Mouse (Mus musculus) limb, embryonic 14.5 days (tissue): ENCODE measurements around the gene Fgfr2. TPM values are rescaled to one million over a fixed set of nuclear protein-coding genes. Genes with fewer than 3 reads are reported as not detected.

Experiments used
- ATAC-seq: fragments of 200-750 bp; cut with Nextera tagmentation; 2 replicates; pipeline ENCODE4 v1.8.0; 2017; ENCODE audit warnings: low read depth, moderate number of reproducible peaks, moderate TSS enrichment; ENCODE audit not compliant: low FRiP score
- DNase-seq: peaks from one replicate; pipeline ENCODE4 v3.0.0-alpha.2; 2015; ENCODE audit warnings: low spot score
- H3K27ac ChIP-seq: fragments of 300-500 bp; sonication (generic); replicated peaks from 2 replicates; pipeline ENCODE4 v1.5.1; 2014; ENCODE audit warnings: low read depth, mild to moderate bottlenecking, low read length, moderate library complexity, mixed read lengths
- H3K27me3 ChIP-seq: fragments of 300-500 bp; sonication (generic); 2 replicates; pipeline ENCODE4 v1.6.1; 2014; ENCODE audit warnings: low read length, mixed read lengths; ENCODE audit not compliant: control insufficient read depth, insufficient read depth
- H3K36me3 ChIP-seq: fragments of 300-500 bp; sonication (generic); 2 replicates; pipeline ENCODE4 v1.6.1; 2014; ENCODE audit warnings: mild to moderate bottlenecking, low read length, moderate library complexity, mixed read lengths; ENCODE audit not compliant: control insufficient read depth, insufficient read depth
- H3K4me1 ChIP-seq: fragments of 300-500 bp; sonication (generic); 2 replicates; pipeline ENCODE4 v1.6.1; 2014; ENCODE audit warnings: antibody characterized with exemption, low read length, mixed read lengths; ENCODE audit not compliant: control insufficient read depth, insufficient read depth
- H3K4me2 ChIP-seq: fragments of 300-500 bp; sonication (generic); replicated peaks from 2 replicates; pipeline ENCODE4 v1.6.1; 2014; ENCODE audit warnings: low read depth, mild to moderate bottlenecking, low read length, moderate library complexity; ENCODE audit not compliant: severe bottlenecking
- H3K4me3 ChIP-seq: fragments of 300-500 bp; sonication (generic); replicated peaks from 2 replicates; pipeline ENCODE4 v1.5.1; 2014; ENCODE audit warnings: low read length
- H3K9ac ChIP-seq: fragments of 300-500 bp; sonication (generic); 2 replicates; pipeline ENCODE4 v1.6.1; 2014; ENCODE audit warnings: mild to moderate bottlenecking, low read depth, low read length, moderate library complexity; ENCODE audit not compliant: severe bottlenecking
- H3K9me3 ChIP-seq: fragments of 300-500 bp; sonication (generic); 2 replicates; pipeline ENCODE4 v1.6.1; 2016; ENCODE audit warnings: low read length; ENCODE audit not compliant: control insufficient read depth
- POLR2A ChIP-seq: fragments of 200-500 bp; IDR thresholded peaks from 2 replicates; pipeline ENCODE4 v1.8.0; 2012; ENCODE audit warnings: inconsistent platforms, mild to moderate bottlenecking, moderate library complexity, borderline replicate concordance; ENCODE audit not compliant: insufficient read depth, insufficient read length; ENCODE audit errors: extremely low read depth
- WGBS: fragments of 180-500 bp; shearing (Covaris S2); extraction: QIAGEN DNeasy Blood & Tissue Kit; methylation state at CpG from one replicate; pipeline ENCODE4 v1.1.7; 2014; 5-methylcytosine and 5-hydroxymethylcytosine counted together
- polyA plus RNA-seq, 2 experiments: library from polyadenylated mRNA; depleted of rRNA in 1 of 2; stranded (reverse) in 1 of 2; unstranded in 1 of 2; fragments of >200 nt; fragmentation: Nextera tagmentation in 1 of 2; extraction: Ambion mirVana in 1 of 2; gene quantifications; 2 replicates each; pipeline versions ENCODE4 v1.2.1 to v1.2.3; 2012 to 2014

Gene Fgfr2
- polyA plus RNA-seq, 2 experiments, result 131 to 133 TPM

GRCm38 (mm10) chr7:132261885-132262284, 861.3 kb downstream of the Fgfr2 start:
- no peak overlapping the region for H3K27ac ChIP-seq
- H3K4me2 ChIP-seq, result no peak overlapping the region
- H3K36me3 ChIP-seq, result peaks cover 29% of the 10 kb centered on the region
- no peak overlapping the region for H3K9ac ChIP-seq
- WGBS, result 83% methylated on average over 3 of the region's 3 CpGs
- DNase-seq, result no peak
- no peaks in the 10 kb centered on the region for H3K9me3 ChIP-seq
- H3K4me3 ChIP-seq, result no peak overlapping the region
- TF ChIP-seq POLR2A, result no peak
- H3K27me3 ChIP-seq, result no peaks in the 10 kb centered on the region
- no peak for ATAC-seq
- H3K4me1 ChIP-seq, result no peaks in the 10 kb centered on the region

- H3K9ac ChIP-seq, result no peak overlapping the region
- WGBS, result 82% methylated on average over 5 of the region's 5 CpGs
- DNase-seq (no peak), ATAC-seq (peak; percentile 66)
- H3K27ac ChIP-seq, result no peak overlapping the region
- H3K4me3 ChIP-seq, result no peak overlapping the region
- H3K4me2 ChIP-seq, result no peak overlapping the region
- H3K4me1 ChIP-seq, result no peaks in the 10 kb centered on the region
- no peaks in the 10 kb centered on the region for H3K27me3 ChIP-seq
- H3K36me3 ChIP-seq, result peaks cover 21% of the 10 kb centered on the region
- no peak for TF ChIP-seq POLR2A
- no peaks in the 10 kb centered on the region for H3K9me3 ChIP-seq
Measured at GRCm38 (mm10) chr7:132260632-132261031, 862.5 kb downstream of the Fgfr2 start.

GRCm38 (mm10) chr7:132258817-132259216, 864.3 kb downstream of the Fgfr2 start:
- DNase-seq (no peak), ATAC-seq (no peak)
- no peak overlapping the region for H3K4me2 ChIP-seq
- H3K36me3 ChIP-seq, result peaks cover 19% of the 10 kb centered on the region
- no peak overlapping the region for H3K9ac ChIP-seq
- no peak overlapping the region for H3K4me3 ChIP-seq
- no peaks in the 10 kb centered on the region for H3K4me1 ChIP-seq
- H3K27me3 ChIP-seq, result no peaks in the 10 kb centered on the region
- no peak overlapping the region for H3K27ac ChIP-seq
- 51% methylated on average over 7 of the region's 7 CpGs for WGBS
- H3K9me3 ChIP-seq, result no peaks in the 10 kb centered on the region
- TF ChIP-seq POLR2A, result no peak

- Histone ChIP-seq H3K9me3 (no peaks in the 10 kb centered on the region), H3K4me3 (no peak overlapping the region), H3K27me3 (no peaks in the 10 kb centered on the region), H3K9ac (no peak overlapping the region), H3K4me1 (no peaks in the 10 kb centered on the region), H3K27ac (no peak overlapping the region), H3K4me2 (no peak overlapping the region), H3K36me3 (peaks cover 19% of the 10 kb centered on the region)
- ATAC-seq (no peak), DNase-seq (no peak)
- no peak for TF ChIP-seq POLR2A
- 71% methylated on average over 5 of the region's 5 CpGs for WGBS
Measured at GRCm38 (mm10) chr7:132258216-132258615, 864.9 kb downstream of the Fgfr2 start.

GRCm38 (mm10) chr7:132253513-132253912, 869.6 kb downstream of the Fgfr2 start:
- 86% methylated on average over 5 of the region's 5 CpGs for WGBS

GRCm38 (mm10) chr7:132253078-132253477, 870.1 kb downstream of the Fgfr2 start:
- Histone ChIP-seq H3K27ac (no peak overlapping the region), H3K4me3 (no peak overlapping the region), H3K9me3 (no peaks in the 10 kb centered on the region), H3K27me3 (no peaks in the 10 kb centered on the region), H3K36me3 (peaks cover 3% of the 10 kb centered on the region; the same call in 1 of the 2 replicates), H3K4me1 (no peaks in the 10 kb centered on the region), H3K4me2 (no peak overlapping the region), H3K9ac (no peak overlapping the region)
- DNase-seq, result no peak
- WGBS, result 93% methylated on average over 4 of the region's 4 CpGs
- no peak for ATAC-seq
- TF ChIP-seq POLR2A, result no peak

More at GRCm38 (mm10) chr7:132253513-132253912, 869.6 kb downstream of the Fgfr2 start:
- no peak overlapping the region for H3K4me2 ChIP-seq
- H3K27ac ChIP-seq, result no peak overlapping the region
- no peak overlapping the region for H3K4me3 ChIP-seq
- H3K4me1 ChIP-seq, result no peaks in the 10 kb centered on the region
- no peaks in the 10 kb centered on the region for H3K27me3 ChIP-seq
- H3K9ac ChIP-seq, result no peak overlapping the region
- no peak for DNase-seq
- H3K36me3 ChIP-seq, result peaks cover 3% of the 10 kb centered on the region; the same call in 1 of the 2 replicates
- no peaks in the 10 kb centered on the region for H3K9me3 ChIP-seq
- ATAC-seq, result no peak
- TF ChIP-seq POLR2A, result no peak
